Mouse (Mus musculus) midbrain, embryonic 14.5 days (tissue): ENCODE data around the gene Nf1. TPM values are rescaled to one million over a fixed set of nuclear protein-coding genes. Genes with fewer than 3 reads are reported as not detected.

Experiments used
- ATAC-seq: fragments of 200-750 bp; cut with Nextera tagmentation; 2 replicates; pipeline ENCODE4 v1.8.0; 2017; ENCODE audit warnings: moderate number of reproducible peaks, moderate library complexity; ENCODE audit not compliant: low FRiP score, low TSS enrichment
- DNase-seq: peaks from one replicate; pipeline ENCODE4 v3.0.0-alpha.2; 2015
- H3K27ac ChIP-seq: fragments of 300-500 bp; sonication (generic); replicated peaks from 2 replicates; pipeline ENCODE4 v1.5.1; 2014; ENCODE audit warnings: mild to moderate bottlenecking, low read depth, low read length, moderate library complexity
- H3K27me3 ChIP-seq: fragments of 300-500 bp; sonication (generic); 2 replicates; pipeline ENCODE4 v1.6.1; 2014; ENCODE audit warnings: low read length, control low read depth, mixed read lengths; ENCODE audit not compliant: control insufficient read depth, insufficient read depth
- H3K36me3 ChIP-seq: fragments of 300-500 bp; sonication (generic); 2 replicates; pipeline ENCODE4 v1.6.1; 2014; ENCODE audit warnings: low read length, control low read depth; ENCODE audit not compliant: control insufficient read depth, insufficient read depth
- H3K4me1 ChIP-seq: fragments of 300-500 bp; sonication (generic); 2 replicates; pipeline ENCODE4 v1.6.1; 2014; ENCODE audit warnings: mild to moderate bottlenecking, antibody characterized with exemption, low read length, control low read depth; ENCODE audit not compliant: control insufficient read depth, insufficient read depth
- H3K4me2 ChIP-seq: fragments of 300-500 bp; sonication (generic); 2 replicates; pipeline ENCODE4 v1.6.1; 2014; ENCODE audit warnings: mild to moderate bottlenecking, low read length, moderate library complexity
- H3K4me3 ChIP-seq: fragments of 300-500 bp; sonication (generic); replicated peaks from 2 replicates; pipeline ENCODE4 v1.5.1; 2014; ENCODE audit warnings: low read depth, low read length
- H3K9ac ChIP-seq: fragments of 300-500 bp; sonication (generic); replicated peaks from 2 replicates; pipeline ENCODE4 v1.6.1; 2014; ENCODE audit warnings: mild to moderate bottlenecking, low read length, moderate library complexity
- H3K9me3 ChIP-seq: fragments of 300-500 bp; sonication (generic); 2 replicates; pipeline ENCODE4 v1.6.1; 2016; ENCODE audit warnings: low read length, control low read depth, mixed read lengths; ENCODE audit not compliant: control insufficient read depth
- WGBS: fragments of 180-500 bp; shearing (Covaris S2); extraction: QIAGEN DNeasy Blood & Tissue Kit; methylation state at CpG from one replicate; pipeline ENCODE4 v1.1.7; 2014; 5-methylcytosine and 5-hydroxymethylcytosine counted together
- polyA plus RNA-seq: library from polyadenylated mRNA; unstranded; fragments of >200 nt; fragmentation: Nextera tagmentation; extraction: Ambion mirVana; gene quantifications from 2 replicates; pipeline ENCODE4 v1.2.1, GENCODE M21; 2014

The Nf1 gene
- polyA plus RNA-seq, 1 experiment from 2014 or later: 15.6 TPM

DNA sequence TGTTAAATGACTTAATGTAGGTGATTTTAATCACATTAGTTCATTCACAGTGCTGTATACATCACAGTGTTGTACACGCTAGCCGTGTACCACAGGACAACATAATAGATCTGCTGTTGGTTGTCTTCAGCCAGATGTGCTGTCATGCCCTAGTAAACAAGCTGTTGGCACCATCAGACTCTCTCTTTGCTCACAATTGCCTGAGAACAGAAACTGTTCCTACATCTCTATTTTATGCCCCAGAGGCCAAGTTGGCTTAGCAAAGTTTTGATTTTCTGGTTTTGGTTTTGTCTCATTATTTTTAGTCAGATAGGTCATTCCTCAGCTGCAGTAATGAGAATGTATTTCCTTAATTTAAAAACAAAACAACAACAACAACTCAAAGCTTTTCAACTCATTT, 190.2 kb downstream of the Nf1 start:
- no peak overlapping the region for H3K9ac ChIP-seq
- no peaks in the 10 kb centered on the region for H3K27me3 ChIP-seq
- WGBS: 85% methylated on average over 2 of the region's 2 CpGs
- H3K9me3 ChIP-seq: no peaks in the 10 kb centered on the region
- H3K27ac ChIP-seq: no peak overlapping the region
- DNase-seq (no peak), ATAC-seq (no peak)
- H3K4me2 ChIP-seq: no peak overlapping the region
- H3K36me3 ChIP-seq: 0 out of 2 replicates have a peak, but pooled peaks cover 15% of the 10 kb centered on the region
- H3K4me3 ChIP-seq: no peak overlapping the region
- H3K4me1 ChIP-seq: no peaks in the 10 kb centered on the region

DNA sequence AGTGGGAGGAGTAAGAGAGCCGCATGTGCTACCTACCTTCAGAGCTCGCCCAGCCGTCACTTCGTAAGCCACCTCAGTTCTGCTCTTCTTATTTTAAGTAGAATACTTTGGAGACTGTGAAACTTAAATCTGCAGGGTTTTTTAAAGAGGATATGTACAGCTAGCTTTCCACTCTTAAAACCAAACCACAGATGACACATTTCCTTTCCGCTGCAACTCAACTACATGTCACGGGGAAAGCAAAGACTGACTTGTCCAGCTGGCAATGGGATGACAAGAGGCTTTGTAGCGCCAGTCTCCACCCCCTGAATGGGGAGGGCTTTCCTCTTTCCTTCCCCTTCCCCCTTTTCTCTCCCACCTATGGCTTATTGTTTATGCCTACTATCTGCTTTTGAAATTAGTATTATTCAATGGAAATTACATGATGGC, 190.9 kb downstream of the Nf1 start, which contains the start of the genes Evi2 and Evi2a:
Gene Evi2, minus strand, starts transcription at position 257 of the 429 bp plus-strand sequence.
Gene Evi2a, minus strand, starts transcription at position 277 of the 429 bp plus-strand sequence.
- Histone ChIP-seq H3K4me3 (no peak within 1 kb of the TSS), H3K36me3 (0 out of 2 replicates have a peak, but pooled peaks cover 15% of the 10 kb centered on the region), H3K4me1 (no peaks in the 10 kb centered on the region), H3K27me3 (no peaks in the 10 kb centered on the region), H3K27ac (no peak within 1 kb of the TSS), H3K4me2 (no peak within 1 kb of the TSS), H3K9ac (no peak within 1 kb of the TSS), H3K9me3 (no peaks in the 10 kb centered on the region)
- WGBS: 85% methylated on average over 7 of the region's 7 CpGs
- ATAC-seq (no peak), DNase-seq (no peak)

- Histone ChIP-seq H3K9ac (no peak overlapping the region), H3K4me2 (no peak overlapping the region), H3K27ac (no peak overlapping the region), H3K27me3 (no peaks in the 10 kb centered on the region), H3K4me1 (no peaks in the 10 kb centered on the region), H3K4me3 (no peak overlapping the region), H3K36me3 (0 out of 2 replicates have a peak, but pooled peaks cover 15% of the 10 kb centered on the region), H3K9me3 (no peaks in the 10 kb centered on the region)
- WGBS: 75% methylated on average over 11 of the region's 11 CpGs
- DNase-seq (no peak), ATAC-seq (no peak)
Measured at GRCm38 (mm10) chr11:79530774-79531173, 191.3 kb downstream of the Nf1 start.

- Histone ChIP-seq H3K36me3 (0 out of 2 replicates have a peak, but pooled peaks cover 19% of the 10 kb centered on the region), H3K4me1 (no peaks in the 10 kb centered on the region), H3K9me3 (no peaks in the 10 kb centered on the region), H3K27me3 (no peaks in the 10 kb centered on the region), H3K4me2 (no peak overlapping the region), H3K27ac (no peak overlapping the region), H3K9ac (no peak overlapping the region), H3K4me3 (no peak overlapping the region)
- WGBS: 96% methylated on average over 4 of the region's 4 CpGs
- ATAC-seq (no peak), DNase-seq (no peak)
Measured at GRCm38 (mm10) chr11:79531485-79531884, 192.0 kb downstream of the Nf1 start.

- 84% methylated on average over 6 of the region's 6 CpGs for WGBS
- ATAC-seq: no peak
- Histone ChIP-seq H3K4me3 (no peak overlapping the region), H3K9me3 (no peaks in the 10 kb centered on the region), H3K36me3 (peaks cover 24% of the 10 kb centered on the region; the same call in 1 of the 2 replicates), H3K9ac (no peak overlapping the region), H3K27ac (no peak overlapping the region), H3K4me2 (no peak overlapping the region), H3K4me1 (no peaks in the 10 kb centered on the region), H3K27me3 (no peaks in the 10 kb centered on the region)
- no peak for DNase-seq
Measured at GRCm38 (mm10) chr11:79533311-79533710, 193.8 kb downstream of the Nf1 start.

DNA sequence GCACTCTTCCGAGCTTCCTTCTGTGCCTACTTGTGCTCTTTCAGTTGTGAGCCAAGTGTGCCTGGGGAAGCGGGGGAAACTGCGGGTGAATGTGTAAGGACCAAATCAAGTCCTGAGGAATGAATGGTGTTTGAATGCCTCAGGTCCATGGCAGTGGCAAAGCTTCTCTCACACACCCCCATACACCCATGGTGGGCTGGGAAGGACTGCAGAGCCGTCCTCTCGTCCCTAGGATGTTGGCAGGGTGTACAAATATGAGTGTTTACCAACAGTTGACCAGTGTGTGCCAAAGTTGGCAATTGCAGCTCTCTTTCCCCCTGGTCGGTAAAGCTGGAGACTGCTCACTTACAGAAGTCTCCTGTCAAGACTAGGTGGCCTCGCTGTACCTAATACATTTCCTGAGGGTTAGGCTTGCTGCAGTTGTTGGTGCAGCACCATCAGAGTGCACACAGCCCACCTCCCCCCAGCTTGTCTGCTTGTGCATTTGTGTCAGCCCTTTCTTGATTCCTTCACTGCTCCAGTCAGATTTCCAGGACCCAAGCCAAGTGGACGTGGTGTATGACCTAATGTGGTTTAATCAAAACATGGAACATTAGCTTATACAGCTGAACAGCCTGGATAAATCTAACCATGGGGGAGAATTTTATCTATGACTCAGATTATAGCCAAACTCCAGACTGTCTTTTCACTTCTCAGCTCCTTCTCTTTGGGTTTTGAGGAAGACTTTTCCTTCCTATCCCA, 194.6 kb downstream of the Nf1 start:
- Histone ChIP-seq H3K27ac (peak overlapping the region; percentile 37; the same call in 1 of the 2 replicates), H3K4me1 (no peaks in the 10 kb centered on the region), H3K4me3 (no peak overlapping the region), H3K9me3 (no peaks in the 10 kb centered on the region), H3K36me3 (peaks cover 21% of the 10 kb centered on the region; the same call in 1 of the 2 replicates), H3K27me3 (no peaks in the 10 kb centered on the region), H3K4me2 (no peak overlapping the region), H3K9ac (no peak overlapping the region)
- no peak for ATAC-seq
- WGBS: 91% methylated on average over 8 of the region's 8 CpGs
- DNase-seq: peak; percentile 25

- H3K27me3 ChIP-seq: no peaks in the 10 kb centered on the region
- peaks cover 28% of the 10 kb centered on the region for H3K36me3 ChIP-seq
Measured at GRCm38 (mm10) chr11:79535554-79535953, 196.1 kb downstream of the Nf1 start.

DNA sequence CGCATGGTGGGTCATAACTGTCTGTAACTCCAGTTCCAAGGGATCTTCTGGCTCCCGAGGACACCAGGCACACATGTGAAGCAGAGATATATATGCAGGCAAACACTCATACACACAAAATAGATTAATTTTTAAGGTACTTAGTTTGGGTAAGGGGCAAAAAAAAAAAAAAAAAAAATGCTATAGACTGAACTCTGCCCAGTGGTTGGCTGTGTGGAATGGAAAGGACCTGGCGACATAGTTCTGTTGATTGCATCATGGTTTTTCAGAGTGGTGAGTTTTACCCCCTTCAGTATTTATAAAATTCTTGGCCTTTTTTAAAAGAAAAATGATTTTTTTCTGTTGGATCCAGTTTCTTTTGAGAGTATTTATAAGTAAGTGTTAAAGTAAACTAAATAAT, 196.8 kb downstream of the Nf1 start:
- Histone ChIP-seq H3K9ac (no peak overlapping the region), H3K27ac (no peak overlapping the region), H3K9me3 (no peaks in the 10 kb centered on the region), H3K4me2 (no peak overlapping the region), H3K36me3 (peaks cover 27% of the 10 kb centered on the region), H3K4me1 (no peaks in the 10 kb centered on the region), H3K4me3 (no peak overlapping the region), H3K27me3 (no peaks in the 10 kb centered on the region)
- 98% methylated on average over 3 of the region's 3 CpGs for WGBS
- no peak for DNase-seq
- ATAC-seq: no peak

More at GRCm38 (mm10) chr11:79535554-79535953, 196.1 kb downstream of the Nf1 start:
- Histone ChIP-seq H3K4me2 (no peak overlapping the region), H3K9me3 (no peaks in the 10 kb centered on the region), H3K9ac (no peak overlapping the region), H3K27ac (no peak overlapping the region), H3K4me1 (no peaks in the 10 kb centered on the region), H3K4me3 (no peak overlapping the region)
- DNase-seq (no peak), ATAC-seq (no peak)
- 96% methylated on average over 4 of the region's 4 CpGs for WGBS

DNA sequence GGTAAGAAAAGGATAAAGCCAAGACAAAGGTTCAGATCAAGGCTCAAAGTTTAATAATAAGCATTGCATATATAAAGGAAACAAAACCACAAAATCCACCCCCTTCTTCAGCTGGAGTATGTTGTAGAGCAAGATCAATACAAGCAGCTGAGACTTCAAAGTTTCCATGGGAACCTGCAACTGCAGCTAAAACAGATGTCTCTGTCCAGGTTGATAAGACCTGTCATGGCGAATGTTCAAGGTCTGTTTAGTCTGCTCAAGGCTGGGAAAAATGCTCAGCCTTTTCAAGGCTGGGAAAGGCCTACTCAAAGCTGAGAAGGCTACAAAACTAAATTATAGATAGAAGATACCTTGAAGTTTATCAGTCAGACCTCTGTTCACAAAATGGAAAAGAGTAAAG, 213.1 kb downstream of the Nf1 start:
- peaks cover 88% of the 10 kb centered on the region for H3K36me3 ChIP-seq
- ATAC-seq: no peak
- no peak overlapping the region for H3K9ac ChIP-seq
- no peaks in the 10 kb centered on the region for H3K9me3 ChIP-seq
- H3K27ac ChIP-seq: no peak overlapping the region
- no peak overlapping the region for H3K4me2 ChIP-seq
- no peaks in the 10 kb centered on the region for H3K4me1 ChIP-seq
- DNase-seq: no peak
- no peak overlapping the region for H3K4me3 ChIP-seq
- WGBS: 73% methylated on average over 1 of the region's 1 CpGs
- H3K27me3 ChIP-seq: no peaks in the 10 kb centered on the region
